Mouse (Mus musculus): Measurements from ENCODE around the gene Lhx4. TPM values are rescaled to one million over a fixed set of nuclear protein-coding genes. Genes with fewer than 3 reads are reported as not detected.

The Lhx4 gene
- total RNA-seq, 2 experiments from 2014 or later, result not detected

DNA sequence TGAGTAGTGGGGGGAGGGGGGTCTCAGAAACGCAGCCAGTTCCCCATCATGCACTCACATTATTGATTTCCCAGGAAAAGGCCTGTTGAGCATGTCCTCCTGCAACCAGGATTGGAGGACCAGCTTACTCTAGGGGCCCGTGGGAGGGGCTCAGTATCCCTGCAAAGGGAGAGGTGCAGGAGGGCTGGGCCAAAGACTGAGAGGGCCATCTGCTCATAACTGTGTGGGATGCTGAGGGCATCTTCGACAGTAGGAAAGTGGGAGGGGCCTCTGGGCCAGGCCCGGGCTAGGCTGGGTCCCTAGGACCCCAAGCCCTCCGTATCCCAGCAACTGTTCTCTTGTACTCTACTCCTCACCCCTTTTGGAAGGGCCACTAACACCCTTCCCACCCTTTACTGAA is 47.3 kb downstream of the Lhx4 start:
- DNase-seq (ENCODE audit: low spot score in 2 of 2), result no peak

DNA sequence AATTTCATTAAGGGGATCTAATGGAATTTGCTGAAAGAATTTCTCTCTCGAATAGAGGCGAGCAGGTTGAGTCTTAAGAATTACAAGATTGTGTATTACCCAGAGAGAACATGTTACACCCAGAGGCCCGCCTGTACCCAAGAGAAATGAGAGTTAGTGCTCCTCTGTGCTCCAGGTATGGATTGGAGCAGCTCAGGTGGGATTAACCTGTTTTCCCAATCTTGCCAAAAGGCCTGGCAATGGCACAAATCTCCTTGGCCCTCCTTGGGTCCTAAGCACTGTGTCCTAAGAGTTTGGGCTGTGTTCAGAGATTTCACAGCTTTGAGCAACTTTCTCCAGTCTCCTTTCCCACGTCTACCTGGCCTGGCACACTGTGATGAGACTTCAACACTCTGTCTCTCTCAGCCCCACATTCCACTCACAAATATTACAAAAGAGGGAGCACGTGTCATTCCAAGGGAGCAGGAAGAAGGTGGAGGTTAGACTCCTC is 48.2 kb downstream of the Lhx4 start:
- DNase-seq (ENCODE audit: low spot score in 2 of 2), result no peak

DNA sequence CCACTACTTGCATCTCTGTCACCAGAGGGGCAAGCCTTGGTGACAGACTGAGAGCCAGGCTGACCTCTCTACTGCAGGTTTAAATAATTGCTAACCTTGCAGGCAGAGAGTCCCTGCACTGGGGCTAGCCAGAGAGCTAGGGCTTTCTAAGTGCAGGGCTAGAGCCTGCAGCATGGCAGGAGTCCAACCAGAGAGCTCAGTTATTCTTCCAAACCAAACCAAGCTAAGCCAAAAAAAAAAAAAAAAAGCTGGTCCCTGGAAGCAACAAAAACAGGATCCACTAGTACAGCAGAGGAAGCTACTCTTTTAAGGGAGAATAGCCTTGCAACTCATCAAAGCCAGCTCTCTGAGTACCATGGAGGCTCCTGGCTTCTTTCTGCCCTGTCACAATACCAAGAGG is 50.6 kb downstream of the Lhx4 start:
- DNase-seq (ENCODE audit: low spot score in 2 of 2), result peak in 1 of 2 experiments; percentile 23

DNA sequence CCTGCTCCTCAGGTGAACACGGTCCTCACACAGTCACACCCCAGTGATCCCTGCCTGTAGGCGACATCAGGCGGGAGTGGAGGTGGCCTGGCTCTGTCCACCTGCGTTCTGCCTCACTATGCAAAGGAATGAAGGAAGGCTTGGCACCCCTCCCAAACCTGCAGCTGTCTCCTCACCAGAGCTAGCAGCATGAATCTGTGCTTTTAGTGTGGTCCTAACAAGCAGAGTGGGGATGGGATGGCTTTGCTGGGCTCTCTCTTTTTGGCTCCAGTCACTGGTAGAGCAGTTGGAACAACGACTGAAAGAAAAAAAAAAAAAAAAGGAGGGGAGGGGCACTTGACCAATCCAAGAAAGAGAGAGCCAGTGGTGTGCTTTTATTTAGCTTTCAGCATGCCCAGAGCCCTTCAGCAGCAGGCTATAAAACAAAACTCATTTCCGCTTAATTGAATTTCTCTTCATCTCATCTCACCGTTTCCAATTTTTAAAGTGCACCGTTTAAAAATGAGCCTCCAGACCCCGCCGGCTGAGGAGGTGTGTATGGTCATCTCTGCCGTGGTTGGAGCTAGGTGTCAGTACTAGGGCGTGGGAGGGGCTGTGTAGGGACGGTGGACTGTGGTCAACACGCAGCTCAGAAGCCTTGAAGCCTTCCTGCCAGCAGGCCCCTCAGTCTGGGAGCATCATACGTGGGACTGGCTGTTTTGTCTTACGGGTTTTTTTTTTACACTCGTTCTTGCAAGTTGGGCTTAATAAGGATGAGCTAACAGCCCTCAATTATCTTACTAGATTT is 52.9 kb downstream of the Lhx4 start:
- DNase-seq (ENCODE audit: low spot score in 2 of 2), result peak; percentile 34 to 46

DNA sequence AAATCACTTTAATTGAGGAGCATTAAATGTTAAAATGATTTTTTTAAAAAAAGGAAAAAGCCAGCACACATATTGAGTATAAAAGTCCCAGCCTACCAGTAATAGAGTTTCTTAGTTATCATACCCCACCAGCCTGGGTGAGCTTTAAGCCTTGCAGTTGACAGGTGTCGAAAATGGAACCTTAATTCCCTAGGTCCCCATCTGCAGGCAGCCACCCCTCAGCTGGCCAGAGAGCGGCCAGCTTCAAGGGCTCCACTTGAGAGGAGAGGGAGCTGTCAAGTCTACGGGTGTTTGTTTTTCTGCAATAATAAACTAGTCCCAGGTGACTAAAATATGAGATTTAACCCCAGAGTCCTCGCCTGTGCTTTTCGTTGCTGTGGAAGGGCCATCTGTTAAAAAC is 58.0 kb downstream of the Lhx4 start:
- no peak for DNase-seq (ENCODE audit: low spot score in 2 of 2)

DNA sequence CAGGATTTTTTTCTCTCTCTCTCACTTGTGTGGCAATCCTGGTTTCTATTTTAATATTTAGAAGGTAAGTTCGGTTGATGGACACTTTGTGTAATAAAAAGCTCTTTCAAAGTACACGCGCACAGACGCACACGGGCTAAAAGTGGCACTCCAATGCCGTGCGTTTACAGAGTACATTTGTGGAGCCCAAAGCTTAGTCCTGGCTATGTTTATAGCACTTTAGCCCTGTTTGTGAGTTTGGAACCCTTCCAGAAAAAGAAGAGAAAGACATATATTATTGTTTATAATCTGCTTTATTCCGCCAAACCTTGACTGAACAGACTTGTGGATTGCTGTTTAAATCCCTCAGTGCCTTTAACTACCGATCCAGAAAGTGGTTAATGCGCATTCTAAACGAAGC is 58.5 kb downstream of the Lhx4 start:
- no peak for DNase-seq (ENCODE audit: low spot score in 2 of 2)

DNA sequence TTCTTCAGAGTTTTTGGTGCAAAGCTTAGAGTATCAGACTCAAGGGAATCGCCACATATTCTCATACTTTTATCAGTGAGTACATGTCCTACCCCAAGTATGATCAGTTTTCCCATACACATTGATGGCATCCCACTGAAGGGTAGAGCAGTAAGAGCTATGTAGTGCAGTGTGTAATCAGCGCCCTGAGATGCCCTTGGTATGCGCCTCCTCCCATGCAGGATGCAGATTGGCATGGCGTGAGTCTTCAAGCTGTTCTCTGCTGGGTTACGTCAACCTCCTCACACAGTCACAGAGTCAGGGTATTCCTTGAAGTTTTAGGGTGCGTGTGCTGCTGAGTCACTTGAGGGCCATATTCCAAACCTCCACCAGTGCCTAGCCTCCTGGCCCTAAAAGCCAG is 59.3 kb downstream of the Lhx4 start:
- no peak for DNase-seq (ENCODE audit: low spot score in 2 of 2)

DNA sequence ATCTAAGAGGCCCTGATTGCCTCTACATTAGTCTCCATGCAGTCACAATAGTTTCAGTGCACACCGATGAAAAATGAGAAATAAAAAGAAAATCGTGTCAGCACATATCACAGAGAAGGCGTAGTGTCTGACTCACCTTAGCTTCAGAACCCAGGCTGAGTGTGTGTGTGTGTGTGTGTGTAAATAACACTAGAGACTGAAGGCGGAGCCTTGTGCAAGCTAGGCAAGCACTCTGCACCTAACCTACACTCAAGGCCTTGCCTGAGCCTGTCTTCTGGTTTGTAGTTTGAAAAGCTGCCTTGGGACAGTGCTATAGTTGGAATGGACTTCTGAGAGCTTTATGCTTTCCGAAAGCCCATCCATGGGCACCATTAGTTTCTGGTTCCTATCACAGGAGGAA is 61.9 kb downstream of the Lhx4 start:
- DNase-seq (ENCODE audit: low spot score in 2 of 2), result no peak

DNA sequence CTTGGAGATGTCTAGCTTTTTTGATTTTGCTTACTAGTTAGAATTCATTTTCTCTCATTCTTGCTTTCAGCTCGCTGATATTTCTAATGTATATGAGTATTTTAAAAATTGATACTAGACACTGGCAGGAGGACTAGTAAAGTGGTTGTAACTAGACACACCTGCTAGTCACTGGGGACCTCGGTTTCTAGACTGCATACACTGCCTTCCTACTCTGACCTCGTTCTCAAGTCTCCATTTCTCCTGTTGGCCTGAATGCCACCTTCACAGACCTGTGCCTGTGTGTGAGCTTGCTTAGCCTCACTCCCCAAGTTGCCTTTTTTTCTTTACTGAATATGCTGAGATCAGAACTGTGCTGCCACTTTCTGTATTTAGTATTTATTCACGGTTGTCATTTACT is 62.3 kb downstream of the Lhx4 start:
- no peak for DNase-seq (ENCODE audit: low spot score in 2 of 2)

DNA sequence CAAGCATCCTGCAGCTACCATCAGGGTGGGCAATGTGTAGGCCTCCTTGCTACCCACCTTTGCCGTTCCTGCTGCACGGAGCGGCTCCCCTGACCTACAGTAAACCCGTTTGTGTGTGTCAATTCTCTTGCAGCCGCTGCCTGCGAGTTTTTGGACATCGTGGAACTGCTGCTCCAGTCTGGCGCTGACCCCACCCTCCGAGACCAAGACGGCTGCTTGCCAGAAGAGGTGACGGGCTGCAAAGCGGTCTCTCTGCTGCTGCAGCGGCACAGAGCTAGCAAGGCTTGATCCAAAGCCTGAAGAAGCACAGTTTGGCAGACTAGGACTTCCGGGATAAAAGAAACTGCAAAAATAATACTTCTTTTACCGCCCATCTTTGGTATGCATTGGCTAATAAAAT is 64.7 kb downstream of the Lhx4 start:
- no peak for DNase-seq (ENCODE audit: low spot score in 2 of 2)

DNA sequence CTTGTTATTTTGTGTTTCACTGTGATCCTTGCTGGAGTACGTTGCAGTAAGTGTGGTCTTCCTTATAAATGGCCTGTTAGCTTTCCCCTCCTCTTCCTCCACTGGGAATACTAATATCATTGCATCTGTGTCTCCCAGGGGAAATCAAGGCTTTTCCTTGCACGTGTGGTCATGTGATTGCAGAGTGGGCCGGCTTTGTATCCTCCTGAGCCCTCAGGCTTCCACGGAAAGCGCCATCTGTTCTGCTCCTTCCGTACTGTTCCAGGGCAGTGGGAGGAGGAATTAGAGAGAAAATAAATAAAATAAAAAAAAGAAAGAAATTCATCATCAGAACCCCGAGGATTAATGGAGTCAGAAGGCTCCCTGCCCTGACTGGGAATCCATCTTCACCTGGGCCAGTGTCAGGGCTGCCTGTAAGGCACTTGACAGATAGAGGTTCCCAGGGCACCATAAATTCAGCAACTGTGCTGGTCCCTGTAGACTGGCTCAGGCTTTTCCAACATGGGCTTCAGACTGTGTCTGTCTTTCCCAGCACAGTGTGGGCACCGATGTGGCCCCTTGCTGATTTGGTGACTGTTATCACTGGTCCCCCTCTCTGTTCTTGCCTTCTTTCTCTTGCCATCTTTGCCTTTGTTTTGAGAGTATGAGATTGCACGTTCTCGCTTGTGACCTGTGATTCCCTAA is 70.2 kb downstream of the Lhx4 start:
- peak in 1 of 2 experiments; percentile 48 for DNase-seq (ENCODE audit: low spot score in 2 of 2)

DNA sequence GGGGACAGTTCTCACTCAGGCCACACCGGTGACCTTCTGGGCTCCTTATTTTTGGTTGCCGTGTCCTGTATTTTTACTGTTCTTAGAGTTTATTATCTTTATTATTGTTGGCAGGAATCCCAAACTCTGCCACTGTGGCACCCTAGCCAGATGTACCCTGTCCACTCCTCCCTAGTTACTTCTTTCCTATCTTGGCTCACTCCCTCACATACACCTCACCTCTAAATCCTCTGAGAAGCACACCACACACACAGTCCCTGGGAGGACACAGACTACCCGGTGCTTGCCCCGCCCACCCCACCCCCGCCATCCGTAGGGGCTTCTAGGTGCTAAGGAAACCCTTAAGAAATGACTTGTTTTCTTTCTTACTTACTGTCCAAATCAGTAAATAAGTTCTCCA is 75.9 kb downstream of the Lhx4 start:
- DNase-seq (ENCODE audit: low spot score in 2 of 2), result no peak

DNA sequence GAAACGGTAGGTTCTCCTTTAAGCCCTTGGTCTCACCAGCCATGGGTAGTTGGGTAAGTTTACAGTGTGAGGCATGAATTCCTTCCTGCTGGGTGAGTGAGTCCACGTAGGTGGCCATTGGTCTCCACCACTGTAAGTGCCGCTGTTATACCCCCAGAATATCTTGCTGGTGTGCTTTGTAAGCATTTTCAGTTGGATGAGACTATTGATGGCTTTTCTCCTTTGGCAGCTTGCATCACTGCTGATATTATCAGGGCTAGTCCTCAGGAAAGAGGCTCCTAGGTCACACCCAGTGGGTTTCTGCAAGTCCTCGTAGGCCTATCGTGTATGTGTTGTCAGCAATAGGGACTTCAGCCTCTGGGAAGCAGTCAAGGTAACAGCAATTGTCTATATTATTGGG is 87.5 kb downstream of the Lhx4 start:
- no peak for DNase-seq (ENCODE audit: low spot score in 2 of 2)

DNA sequence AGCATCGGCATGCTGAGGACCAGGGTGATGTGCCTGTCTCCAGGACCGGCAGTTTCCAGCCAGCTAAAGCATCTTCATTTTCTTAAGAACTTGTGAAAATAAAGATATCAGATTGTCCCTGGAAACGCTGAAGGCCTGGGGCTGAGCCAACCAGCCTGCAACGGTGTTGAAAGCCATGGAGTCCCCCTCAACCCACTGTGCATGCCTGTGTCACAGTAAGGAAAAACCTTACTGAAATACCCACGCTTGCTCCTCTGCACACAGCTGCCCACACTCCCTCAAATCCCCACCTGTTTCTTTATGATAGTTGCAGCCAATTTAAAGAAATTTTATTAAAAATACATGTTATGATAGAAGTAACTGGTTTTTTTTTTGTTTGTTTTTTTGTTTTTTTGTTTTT is 95.2 kb downstream of the Lhx4 start:
- no peak for DNase-seq (ENCODE audit: low spot score in 2 of 2)

DNA sequence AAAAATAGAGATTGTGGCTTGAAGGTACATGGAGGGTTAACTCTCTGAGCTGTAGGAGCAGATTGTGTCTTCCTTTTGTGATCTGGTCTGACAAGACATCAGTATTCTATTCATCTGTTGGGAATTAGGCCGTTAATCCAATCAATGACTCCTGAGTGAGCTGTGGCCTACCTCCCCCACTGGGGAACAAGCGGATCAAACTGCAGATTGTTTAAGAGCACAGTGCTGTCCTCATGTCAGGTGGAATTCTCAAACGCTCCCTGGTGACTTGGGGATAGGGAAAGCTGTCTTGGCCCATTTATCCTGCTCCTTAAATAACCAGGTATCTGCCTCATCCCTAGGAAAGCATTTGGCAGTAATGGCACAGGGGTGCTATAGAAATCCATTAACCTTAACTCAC is 96.5 kb downstream of the Lhx4 start:
- no peak for DNase-seq (ENCODE audit: low spot score in 2 of 2)

DNA sequence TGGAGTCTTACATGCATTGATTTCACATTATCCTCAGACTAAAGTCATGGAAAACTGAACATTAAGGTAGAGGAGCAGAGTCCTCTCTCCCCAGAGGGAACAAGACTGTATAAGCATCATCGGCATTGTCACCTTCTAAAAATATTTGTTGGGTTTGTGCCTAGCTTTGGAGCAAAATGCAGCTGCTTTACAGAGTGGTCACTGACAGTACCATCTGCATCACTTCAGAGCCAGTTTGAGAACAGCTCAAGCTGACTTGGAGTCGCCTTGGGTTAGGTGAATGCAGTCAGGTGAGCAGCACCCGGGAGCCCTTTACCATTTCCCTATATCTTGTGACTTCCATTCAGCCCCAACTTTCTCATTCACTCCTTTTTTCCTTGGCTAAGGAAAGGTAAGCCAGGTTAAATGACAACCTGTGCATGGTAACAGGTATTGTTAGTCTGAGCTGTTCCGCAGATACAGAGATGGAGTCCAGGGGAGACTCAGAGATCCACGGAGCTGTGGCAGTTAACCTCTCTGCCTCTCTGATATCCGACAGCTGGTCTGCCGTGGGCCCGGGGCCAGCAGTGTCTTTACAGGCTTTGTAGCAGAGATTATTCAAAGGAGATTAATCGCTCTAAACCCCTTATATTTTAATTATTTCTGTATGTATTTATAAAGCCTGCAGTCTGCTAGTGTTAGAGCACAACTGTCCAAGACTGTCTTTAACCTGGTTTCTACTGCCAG is 101.2 kb downstream of the Lhx4 start:
- no peak for DNase-seq (ENCODE audit: low spot score in 2 of 2)

Other genes starting within 250 kb of the Lhx4 start
- 100 to 1,000 TPM; 102 to 107 TPM for gene Acbd6, start 193.6 kb downstream of the Lhx4 start, total RNA-seq (2021)
- gene Qsox1, start 61.2 kb upstream of the Lhx4 start, total RNA-seq (2021), result 10 to 100 TPM; 29.3 to 29.6 TPM
- 10 to 100 TPM; 44.9 to 50.2 TPM for gene Cep350, start 221.6 kb upstream of the Lhx4 start, total RNA-seq (2021)

All from layer of hippocampus, adult 18-20 months (tissue).